Mouse (Mus musculus): ENCODE results near the gene Gm10306. TPM values are rescaled to one million over a fixed set of nuclear protein-coding genes. Genes with fewer than 3 reads are reported as not detected.
A peak's percentile ranks its signal among the peaks of the same experiment; 100 is the strongest.

Gene Gm10306
- polyA plus RNA-seq, 1 experiment from 2014 or later = 0.96 TPM

- no peak overlapping the region for H3K9ac ChIP-seq
- H3K4me3 ChIP-seq = no peak overlapping the region
- no peak for ATAC-seq (ENCODE audit: low FRiP score)
- H3K4me1 ChIP-seq (replicated peaks) = no peaks in the 10 kb centered on the region
- no peak overlapping the region for H3K4me2 ChIP-seq
- WGBS = 79% methylated on average over 7 of the region's 7 CpGs
- no peaks in the 10 kb centered on the region for H3K9me3 ChIP-seq
- no peaks in the 10 kb centered on the region for H3K27me3 ChIP-seq
- H3K36me3 ChIP-seq = peaks cover 6% of the 10 kb centered on the region
- H3K27ac ChIP-seq = no peak overlapping the region
These were observed 5.8 kb downstream of the Gm10306 start for GRCm38 (mm10) chr4:94561954-94562648.

- Histone ChIP-seq H3K9me3 (no peaks in the 10 kb centered on the region), H3K27ac (no peak overlapping the region), H3K27me3 (no peaks in the 10 kb centered on the region), H3K4me1 (replicated peaks) (no peaks in the 10 kb centered on the region), H3K4me2 (no peak overlapping the region), H3K36me3 (peaks cover 15% of the 10 kb centered on the region), H3K9ac (no peak overlapping the region), H3K4me3 (no peak overlapping the region)
- ATAC-seq (ENCODE audit: low FRiP score) = no peak
These were observed 8.0 kb downstream of the Gm10306 start for GRCm38 (mm10) chr4:94564297-94564696.

- Histone ChIP-seq H3K4me2 (no peak overlapping the region), H3K36me3 (peaks cover 55% of the 10 kb centered on the region), H3K4me1 (replicated peaks) (no peaks in the 10 kb centered on the region), H3K9me3 (no peaks in the 10 kb centered on the region), H3K27ac (no peak overlapping the region), H3K27me3 (no peaks in the 10 kb centered on the region), H3K4me3 (no peak overlapping the region), H3K9ac (no peak overlapping the region)
- ATAC-seq (ENCODE audit: low FRiP score) = no peak
- WGBS = 98% methylated on average over 4 of the region's 4 CpGs
These were observed 16.3 kb downstream of the Gm10306 start for GRCm38 (mm10) chr4:94572677-94573076.

- Histone ChIP-seq H3K4me1 (replicated peaks) (peaks cover 12% of the 10 kb centered on the region; the same call in 1 of the 2 replicates), H3K4me2 (no peak overlapping the region), H3K27me3 (no peaks in the 10 kb centered on the region), H3K36me3 (no peaks in the 10 kb centered on the region), H3K4me3 (no peak overlapping the region), H3K9ac (no peak overlapping the region), H3K9me3 (no peaks in the 10 kb centered on the region), H3K27ac (no peak overlapping the region)
- 87% methylated on average over 4 of the region's 4 CpGs for WGBS
- no peak for ATAC-seq (ENCODE audit: low FRiP score)
These were observed 35.5 kb downstream of the Gm10306 start for GRCm38 (mm10) chr4:94591765-94592381.

- Histone ChIP-seq H3K36me3 (no peaks in the 10 kb centered on the region), H3K9ac (no peak overlapping the region), H3K27me3 (no peaks in the 10 kb centered on the region), H3K4me1 (replicated peaks) (peaks cover 12% of the 10 kb centered on the region; the same call in 1 of the 2 replicates), H3K4me2 (no peak overlapping the region), H3K4me3 (no peak overlapping the region), H3K27ac (no peak overlapping the region), H3K9me3 (no peaks in the 10 kb centered on the region)
- no peak for ATAC-seq (ENCODE audit: low FRiP score)
These were observed 36.4 kb downstream of the Gm10306 start for GRCm38 (mm10) chr4:94592709-94593108.

- WGBS = 89% methylated on average over 4 of the region's 4 CpGs
- Histone ChIP-seq H3K27me3 (no peaks in the 10 kb centered on the region), H3K4me3 (peak overlapping the region; percentile 98), H3K4me1 (replicated peaks) (peaks cover 23% of the 10 kb centered on the region), H3K9ac (no peak overlapping the region), H3K36me3 (no peaks in the 10 kb centered on the region), H3K27ac (no peak overlapping the region), H3K9me3 (no peaks in the 10 kb centered on the region), H3K4me2 (peak overlapping the region; percentile 85)
- ATAC-seq (ENCODE audit: low FRiP score) = no peak
These were observed 45.0 kb downstream of the Gm10306 start for GRCm38 (mm10) chr4:94601395-94601794.

- Histone ChIP-seq H3K4me3 (peak overlapping the region; percentile 98), H3K9ac (peak overlapping the region; percentile 96), H3K9me3 (no peaks in the 10 kb centered on the region), H3K4me2 (peak overlapping the region; percentile 85), H3K36me3 (no peaks in the 10 kb centered on the region), H3K4me1 (replicated peaks) (peaks cover 23% of the 10 kb centered on the region), H3K27me3 (no peaks in the 10 kb centered on the region), H3K27ac (peak overlapping the region; percentile 95)
- 1% methylated on average over 33 of the region's 33 CpGs for WGBS
- peak; percentile 89; the same call in 1 of the 2 replicates for ATAC-seq (ENCODE audit: low FRiP score)
These were observed 46.2 kb downstream of the Gm10306 start for GRCm38 (mm10) chr4:94602496-94603030.

- ATAC-seq (ENCODE audit: low FRiP score) = peak; percentile 99
- no peaks in the 10 kb centered on the region for H3K36me3 ChIP-seq
- H3K9ac ChIP-seq = peak within 1 kb of the TSS; percentile 96
- peaks cover 23% of the 10 kb centered on the region for H3K4me1 ChIP-seq (replicated peaks)
- H3K27me3 ChIP-seq = no peaks in the 10 kb centered on the region
- WGBS = under 1% methylated on average over 59 of the region's 61 CpGs
- peak within 1 kb of the TSS; percentile 98 for H3K4me3 ChIP-seq
- peak within 1 kb of the TSS; percentile 85 for H3K4me2 ChIP-seq
- no peaks in the 10 kb centered on the region for H3K9me3 ChIP-seq
- H3K27ac ChIP-seq = peak within 1 kb of the TSS; percentile 95
These were observed 46.8 kb downstream of the Gm10306 start, which contains the start of gene Plaa for GRCm38 (mm10) chr4:94603031-94603629. TSS of gene Plaa (minus strand) at chr4:94603244.

- Histone ChIP-seq H3K9ac (no peak overlapping the region), H3K9me3 (no peaks in the 10 kb centered on the region), H3K4me2 (0 out of 2 replicates have a peak overlapping the region, but pooled peaks have one; percentile 85), H3K4me1 (replicated peaks) (peaks cover 23% of the 10 kb centered on the region), H3K4me3 (no peak overlapping the region), H3K27ac (no peak overlapping the region), H3K27me3 (no peaks in the 10 kb centered on the region), H3K36me3 (no peaks in the 10 kb centered on the region)
- WGBS = 93% methylated on average over 2 of the region's 2 CpGs
- ATAC-seq (ENCODE audit: low FRiP score) = no peak
These were observed 48.2 kb downstream of the Gm10306 start for GRCm38 (mm10) chr4:94604452-94605019.

- no peak for ATAC-seq (ENCODE audit: low FRiP score)
- Histone ChIP-seq H3K4me1 (replicated peaks) (peaks cover 21% of the 10 kb centered on the region), H3K27me3 (no peaks in the 10 kb centered on the region), H3K4me3 (no peak overlapping the region), H3K27ac (no peak overlapping the region), H3K36me3 (no peaks in the 10 kb centered on the region), H3K9me3 (no peaks in the 10 kb centered on the region), H3K4me2 (no peak overlapping the region), H3K9ac (no peak overlapping the region)
- WGBS = 93% methylated on average over 2 of the region's 2 CpGs
These were observed 49.2 kb downstream of the Gm10306 start for GRCm38 (mm10) chr4:94605591-94605990.

All from hindbrain, embryonic 13.5 days (tissue).